Mouse (Mus musculus): ENCODE measurements around the gene Ogt.

- TF ChIP-seq CTCF (IDR thresholded peaks at IDR 0.05; ENCODE audit: control insufficient read depth, insufficient read depth, insufficient replicate concordance, low read depth, low read length) = no peak
- TF ChIP-seq POLR2A (IDR thresholded peaks at IDR 0.05; ENCODE audit: control insufficient read depth, low read depth, low read length) = no peak
These were observed 554 bp upstream of the Ogt start for GRCm38 (mm10) chrX:101639306-101639705.
